Mouse (Mus musculus): ENCODE measurements at regions not wholly inside any gene's neighbourhood (a gene's known extent, or its start where the extent isn't known, plus 50 kb on each side); places are given as distances from the start of the nearest gene placed in this dataset.

GRCm38 (mm10) chr12:32640591-32640990 lies 178.8 kb upstream of the Nampt start:
- Histone ChIP-seq H3K27me3 (ENCODE audit: control insufficient read depth, insufficient read depth, low read length) (no peaks in the 10 kb centered on the region), H3K9me3 (ENCODE audit: control insufficient read depth, low read length) (no peaks in the 10 kb centered on the region), H3K4me1 (ENCODE audit: control insufficient read depth, insufficient read depth, low read length) (no peaks in the 10 kb centered on the region), H3K4me2 (ENCODE audit: low read depth, low read length) (no peak overlapping the region), H3K9ac (replicated peaks; ENCODE audit: low read depth, low read length) (no peak overlapping the region), H3K36me3 (ENCODE audit: control insufficient read depth, insufficient read depth, low read length) (no peaks in the 10 kb centered on the region), H3K4me3 (ENCODE audit: low read depth, low read length) (no peak overlapping the region), H3K27ac (ENCODE audit: low read depth, low read length) (no peak overlapping the region)
- WGBS: 86% methylated on average over 2 of the region's 2 CpGs
- no peak for ATAC-seq (ENCODE audit: low read depth)

GRCm38 (mm10) chr12:32642493-32642892 lies 176.9 kb upstream of the Nampt start:
- no peak overlapping the region for H3K4me3 ChIP-seq (ENCODE audit: low read depth, low read length)
- no peak overlapping the region for H3K9ac ChIP-seq (replicated peaks; ENCODE audit: low read depth, low read length)
- H3K4me1 ChIP-seq (ENCODE audit: control insufficient read depth, insufficient read depth, low read length): no peaks in the 10 kb centered on the region
- no peak overlapping the region for H3K27ac ChIP-seq (ENCODE audit: low read depth, low read length)
- no peaks in the 10 kb centered on the region for H3K27me3 ChIP-seq (ENCODE audit: control insufficient read depth, insufficient read depth, low read length)
- H3K36me3 ChIP-seq (ENCODE audit: control insufficient read depth, insufficient read depth, low read length): no peaks in the 10 kb centered on the region
- H3K9me3 ChIP-seq (ENCODE audit: control insufficient read depth, low read length): no peaks in the 10 kb centered on the region
- 90% methylated on average over 1 of the region's 1 CpGs for WGBS
- no peak overlapping the region for H3K4me2 ChIP-seq (ENCODE audit: low read depth, low read length)
- ATAC-seq (ENCODE audit: low read depth): no peak

GRCm38 (mm10) chr12:32653096-32653495 lies 166.2 kb upstream of the Nampt start:
- Histone ChIP-seq H3K27me3 (ENCODE audit: control insufficient read depth, insufficient read depth, low read length) (no peaks in the 10 kb centered on the region), H3K4me1 (ENCODE audit: control insufficient read depth, insufficient read depth, low read length) (no peaks in the 10 kb centered on the region), H3K4me2 (ENCODE audit: low read depth, low read length) (no peak overlapping the region), H3K4me3 (ENCODE audit: low read depth, low read length) (no peak overlapping the region), H3K9ac (replicated peaks; ENCODE audit: low read depth, low read length) (no peak overlapping the region), H3K27ac (ENCODE audit: low read depth, low read length) (no peak overlapping the region), H3K36me3 (ENCODE audit: control insufficient read depth, insufficient read depth, low read length) (no peaks in the 10 kb centered on the region), H3K9me3 (ENCODE audit: control insufficient read depth, low read length) (no peaks in the 10 kb centered on the region)
- WGBS: 97% methylated on average over 1 of the region's 1 CpGs
- no peak for ATAC-seq (ENCODE audit: low read depth)

- Histone ChIP-seq H3K4me1 (ENCODE audit: control insufficient read depth, insufficient read depth, low read length) (no peaks in the 10 kb centered on the region), H3K27ac (ENCODE audit: low read depth, low read length) (no peak overlapping the region), H3K4me3 (ENCODE audit: low read depth, low read length) (no peak overlapping the region), H3K36me3 (ENCODE audit: control insufficient read depth, insufficient read depth, low read length) (no peaks in the 10 kb centered on the region), H3K9me3 (ENCODE audit: control insufficient read depth, low read length) (no peaks in the 10 kb centered on the region), H3K4me2 (ENCODE audit: low read depth, low read length) (no peak overlapping the region), H3K9ac (replicated peaks; ENCODE audit: low read depth, low read length) (no peak overlapping the region), H3K27me3 (ENCODE audit: control insufficient read depth, insufficient read depth, low read length) (no peaks in the 10 kb centered on the region)
- no peak for ATAC-seq (ENCODE audit: low read depth)
- 79% methylated on average over 2 of the region's 2 CpGs for WGBS
These were observed 163.2 kb upstream of the Nampt start for GRCm38 (mm10) chr12:32656194-32656593.

GRCm38 (mm10) chr12:32661782-32662413 lies 157.4 kb upstream of the Nampt start:
- no peaks in the 10 kb centered on the region for H3K27me3 ChIP-seq (ENCODE audit: control insufficient read depth, insufficient read depth, low read length)
- no peak for ATAC-seq (ENCODE audit: low read depth)
- no peaks in the 10 kb centered on the region for H3K4me1 ChIP-seq (ENCODE audit: control insufficient read depth, insufficient read depth, low read length)
- no peaks in the 10 kb centered on the region for H3K36me3 ChIP-seq (ENCODE audit: control insufficient read depth, insufficient read depth, low read length)
- no peak overlapping the region for H3K27ac ChIP-seq (ENCODE audit: low read depth, low read length)
- no peak overlapping the region for H3K9ac ChIP-seq (replicated peaks; ENCODE audit: low read depth, low read length)
- WGBS: 72% methylated on average over 8 of the region's 8 CpGs
- H3K9me3 ChIP-seq (ENCODE audit: control insufficient read depth, low read length): no peaks in the 10 kb centered on the region
- no peak overlapping the region for H3K4me3 ChIP-seq (ENCODE audit: low read depth, low read length)
- no peak overlapping the region for H3K4me2 ChIP-seq (ENCODE audit: low read depth, low read length)

- Histone ChIP-seq H3K4me2 (ENCODE audit: low read depth, low read length) (no peak overlapping the region), H3K9ac (replicated peaks; ENCODE audit: low read depth, low read length) (no peak overlapping the region), H3K27ac (ENCODE audit: low read depth, low read length) (no peak overlapping the region), H3K27me3 (ENCODE audit: control insufficient read depth, insufficient read depth, low read length) (no peaks in the 10 kb centered on the region), H3K9me3 (ENCODE audit: control insufficient read depth, low read length) (no peaks in the 10 kb centered on the region), H3K36me3 (ENCODE audit: control insufficient read depth, insufficient read depth, low read length) (no peaks in the 10 kb centered on the region), H3K4me3 (ENCODE audit: low read depth, low read length) (no peak overlapping the region), H3K4me1 (ENCODE audit: control insufficient read depth, insufficient read depth, low read length) (no peaks in the 10 kb centered on the region)
- WGBS: 86% methylated on average over 1 of the region's 1 CpGs
- no peak for ATAC-seq (ENCODE audit: low read depth)
These were observed 153.3 kb upstream of the Nampt start for GRCm38 (mm10) chr12:32666040-32666439.

GRCm38 (mm10) chr12:32677908-32678307 lies 141.4 kb upstream of the Nampt start:
- ATAC-seq (ENCODE audit: low read depth): no peak
- 87% methylated on average over 1 of the region's 1 CpGs for WGBS

GRCm38 (mm10) chr12:32678756-32679155 lies 140.6 kb upstream of the Nampt start:
- no peaks in the 10 kb centered on the region for H3K9me3 ChIP-seq (ENCODE audit: control insufficient read depth, low read length)
- no peak for ATAC-seq (ENCODE audit: low read depth)
- no peaks in the 10 kb centered on the region for H3K36me3 ChIP-seq (ENCODE audit: control insufficient read depth, insufficient read depth, low read length)
- no peaks in the 10 kb centered on the region for H3K4me1 ChIP-seq (ENCODE audit: control insufficient read depth, insufficient read depth, low read length)
- WGBS: 57% methylated on average over 1 of the region's 1 CpGs
- H3K4me2 ChIP-seq (ENCODE audit: low read depth, low read length): no peak overlapping the region
- H3K27me3 ChIP-seq (ENCODE audit: control insufficient read depth, insufficient read depth, low read length): no peaks in the 10 kb centered on the region
- H3K27ac ChIP-seq (ENCODE audit: low read depth, low read length): no peak overlapping the region
- no peak overlapping the region for H3K4me3 ChIP-seq (ENCODE audit: low read depth, low read length)
- H3K9ac ChIP-seq (replicated peaks; ENCODE audit: low read depth, low read length): no peak overlapping the region

More at GRCm38 (mm10) chr12:32677908-32678307, 141.4 kb upstream of the Nampt start:
- Histone ChIP-seq H3K4me3 (ENCODE audit: low read depth, low read length) (no peak overlapping the region), H3K4me1 (ENCODE audit: control insufficient read depth, insufficient read depth, low read length) (no peaks in the 10 kb centered on the region), H3K9me3 (ENCODE audit: control insufficient read depth, low read length) (no peaks in the 10 kb centered on the region), H3K4me2 (ENCODE audit: low read depth, low read length) (no peak overlapping the region), H3K36me3 (ENCODE audit: control insufficient read depth, insufficient read depth, low read length) (no peaks in the 10 kb centered on the region), H3K9ac (replicated peaks; ENCODE audit: low read depth, low read length) (no peak overlapping the region), H3K27ac (ENCODE audit: low read depth, low read length) (no peak overlapping the region), H3K27me3 (ENCODE audit: control insufficient read depth, insufficient read depth, low read length) (no peaks in the 10 kb centered on the region)

GRCm38 (mm10) chr12:32681910-32682309 lies 137.4 kb upstream of the Nampt start:
- Histone ChIP-seq H3K36me3 (ENCODE audit: control insufficient read depth, insufficient read depth, low read length) (no peaks in the 10 kb centered on the region), H3K4me1 (ENCODE audit: control insufficient read depth, insufficient read depth, low read length) (no peaks in the 10 kb centered on the region), H3K27ac (ENCODE audit: low read depth, low read length) (no peak overlapping the region), H3K9me3 (ENCODE audit: control insufficient read depth, low read length) (no peaks in the 10 kb centered on the region), H3K4me2 (ENCODE audit: low read depth, low read length) (no peak overlapping the region), H3K27me3 (ENCODE audit: control insufficient read depth, insufficient read depth, low read length) (no peaks in the 10 kb centered on the region), H3K4me3 (ENCODE audit: low read depth, low read length) (no peak overlapping the region), H3K9ac (replicated peaks; ENCODE audit: low read depth, low read length) (no peak overlapping the region)
- 79% methylated on average over 3 of the region's 3 CpGs for WGBS
- no peak for ATAC-seq (ENCODE audit: low read depth)

Measured in neural tube, embryonic 14.5 days (tissue).